Mouse (Mus musculus) liver, embryonic 11.5 days (tissue): Measurements from ENCODE around the gene Unc93b1. TPM values are rescaled to one million over a fixed set of nuclear protein-coding genes. Genes with fewer than 3 reads are reported as not detected.

Experiments used
- ATAC-seq: fragments of 200-750 bp; cut with Nextera tagmentation; replicated peaks from 2 replicates; pipeline ENCODE4 v1.8.0; 2017; ENCODE audit warnings: moderate number of reproducible peaks, mild to moderate bottlenecking, moderate TSS enrichment, moderate library complexity; ENCODE audit not compliant: low FRiP score
- DNase-seq: peaks from one replicate; pipeline ENCODE4 v3.0.0-alpha.2; 2017; ENCODE audit warnings: low spot score
- H3K27ac ChIP-seq: fragments of 300-500 bp; sonication (generic); 2 replicates; pipeline ENCODE4 v1.5.1; 2014; ENCODE audit warnings: mild to moderate bottlenecking, low read depth, low read length, control low read depth
- H3K27me3 ChIP-seq: fragments of 300-500 bp; sonication (generic); replicated peaks from 2 replicates; pipeline ENCODE4 v1.6.1; 2014; ENCODE audit warnings: low read length, mixed read lengths; ENCODE audit not compliant: control insufficient read depth, insufficient read depth
- H3K36me3 ChIP-seq: fragments of 300-500 bp; sonication (generic); 2 replicates; pipeline ENCODE4 v1.6.1; 2014; ENCODE audit warnings: mild to moderate bottlenecking, low read length, moderate library complexity, mixed read lengths; ENCODE audit not compliant: control insufficient read depth, insufficient read depth
- H3K4me1 ChIP-seq: fragments of 300-500 bp; sonication (generic); replicated peaks from 2 replicates; pipeline ENCODE4 v1.6.1; 2014; ENCODE audit warnings: low read length, mixed read lengths; ENCODE audit not compliant: control insufficient read depth, insufficient read depth
- H3K4me2 ChIP-seq: fragments of 300-500 bp; sonication (generic); 2 replicates; pipeline ENCODE4 v1.6.1; 2014; ENCODE audit warnings: mild to moderate bottlenecking, control low read depth, moderate library complexity
- H3K4me3 ChIP-seq: fragments of 300-500 bp; sonication (generic); 2 replicates; pipeline ENCODE4 v1.5.1; 2014; ENCODE audit warnings: low read depth, low read length, control low read depth
- H3K9ac ChIP-seq: fragments of 300-500 bp; sonication (generic); 2 replicates; pipeline ENCODE4 v1.6.1; 2014; ENCODE audit warnings: low read depth, low read length, control low read depth
- H3K9me3 ChIP-seq: fragments of 300-500 bp; sonication (generic); 2 replicates; pipeline ENCODE4 v1.6.1; 2016; ENCODE audit warnings: low read length, inconsistent platforms, mixed read lengths; ENCODE audit not compliant: control insufficient read depth
- WGBS: fragments of 180-500 bp; shearing (Covaris S2); extraction: QIAGEN DNeasy Blood & Tissue Kit; methylation state at CpG from one replicate; pipeline ENCODE4 v1.1.7; 2014; 5-methylcytosine and 5-hydroxymethylcytosine counted together
- polyA plus RNA-seq: library from polyadenylated mRNA; unstranded; fragments of >200 nt; fragmentation: Nextera tagmentation; extraction: Ambion mirVana; gene quantifications from 2 replicates; pipeline ENCODE4 v1.2.1, GENCODE M21; 2014

The Unc93b1 gene
- polyA plus RNA-seq, 1 experiment from 2014 or later = 14.2 TPM

DNA sequence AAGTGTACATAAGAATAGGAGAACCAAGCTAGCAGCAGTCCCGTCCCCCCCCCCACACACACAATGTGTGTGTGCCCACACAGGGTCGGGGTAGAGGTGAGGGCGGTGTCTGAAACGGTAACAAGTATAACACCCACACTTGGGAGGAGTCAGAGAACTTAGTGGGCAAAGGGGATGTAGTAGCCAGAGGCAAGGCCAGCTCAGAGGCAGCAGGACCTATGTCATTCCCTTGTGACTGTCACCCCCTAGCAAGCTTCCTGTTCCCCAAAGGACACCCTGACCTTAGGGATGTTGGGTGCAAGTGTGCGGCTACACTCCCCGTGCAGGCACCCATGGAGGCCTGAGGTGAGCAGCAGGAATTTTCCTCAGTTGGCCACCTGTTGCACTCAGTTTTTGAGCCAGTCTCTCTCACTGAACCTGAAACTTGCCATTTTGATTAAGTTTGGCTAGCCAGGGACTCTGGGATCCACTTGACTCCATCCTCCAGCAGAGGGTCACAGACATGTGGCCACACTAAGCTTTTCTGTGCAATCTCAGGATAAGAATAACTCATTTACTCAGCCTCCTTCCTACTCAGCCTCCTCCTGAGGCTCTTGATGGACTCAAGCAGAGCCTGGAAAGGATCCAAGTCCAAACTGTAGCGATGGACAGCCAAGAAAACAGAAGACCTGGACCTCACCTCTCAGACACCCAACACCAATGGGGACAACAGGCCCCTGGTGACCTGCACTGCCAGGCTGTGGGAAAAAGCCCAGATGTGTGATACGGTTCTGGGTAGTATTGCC is 26.9 kb upstream of the Unc93b1 start:
- Histone ChIP-seq H3K9ac (0 out of 2 replicates have a peak overlapping the region, but pooled peaks have one; percentile 75), H3K9me3 (no peaks in the 10 kb centered on the region), H3K4me3 (no peak overlapping the region), H3K27me3 (no peaks in the 10 kb centered on the region), H3K27ac (no peak overlapping the region; the same call in 1 of the 2 replicates), H3K4me2 (peak overlapping the region; percentile 99), H3K36me3 (peaks cover 29% of the 10 kb centered on the region), H3K4me1 (peaks cover 41% of the 10 kb centered on the region)
- DNase-seq = no peak
- 72% methylated on average over 8 of the region's 8 CpGs for WGBS
- no peak for ATAC-seq

DNA sequence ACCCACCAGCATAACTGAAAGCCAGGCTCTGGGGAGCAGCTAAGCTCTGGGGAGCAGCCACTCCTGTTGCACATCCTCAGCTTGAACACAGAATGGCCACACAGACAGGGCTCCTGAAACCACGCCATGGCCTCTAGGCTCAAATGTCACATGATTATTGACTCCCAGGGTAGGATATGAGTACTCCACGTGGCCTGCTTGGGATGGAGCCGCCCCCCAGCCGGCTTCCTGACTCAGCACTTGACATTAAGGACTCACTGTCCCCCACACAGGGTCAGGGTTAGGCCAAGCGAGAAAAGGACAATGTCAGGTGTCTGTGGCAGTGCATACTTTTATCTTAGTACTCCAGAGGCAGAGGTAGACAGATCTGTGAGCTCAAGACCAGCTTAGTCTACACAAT is 24.8 kb upstream of the Unc93b1 start:
- WGBS = 79% methylated on average over 5 of the region's 5 CpGs
- Histone ChIP-seq H3K4me3 (no peak overlapping the region), H3K4me1 (peaks cover 37% of the 10 kb centered on the region), H3K9me3 (no peaks in the 10 kb centered on the region), H3K4me2 (no peak overlapping the region), H3K27ac (no peak overlapping the region), H3K27me3 (no peaks in the 10 kb centered on the region), H3K36me3 (peaks cover 16% of the 10 kb centered on the region), H3K9ac (no peak overlapping the region)
- ATAC-seq (no peak), DNase-seq (no peak)

DNA sequence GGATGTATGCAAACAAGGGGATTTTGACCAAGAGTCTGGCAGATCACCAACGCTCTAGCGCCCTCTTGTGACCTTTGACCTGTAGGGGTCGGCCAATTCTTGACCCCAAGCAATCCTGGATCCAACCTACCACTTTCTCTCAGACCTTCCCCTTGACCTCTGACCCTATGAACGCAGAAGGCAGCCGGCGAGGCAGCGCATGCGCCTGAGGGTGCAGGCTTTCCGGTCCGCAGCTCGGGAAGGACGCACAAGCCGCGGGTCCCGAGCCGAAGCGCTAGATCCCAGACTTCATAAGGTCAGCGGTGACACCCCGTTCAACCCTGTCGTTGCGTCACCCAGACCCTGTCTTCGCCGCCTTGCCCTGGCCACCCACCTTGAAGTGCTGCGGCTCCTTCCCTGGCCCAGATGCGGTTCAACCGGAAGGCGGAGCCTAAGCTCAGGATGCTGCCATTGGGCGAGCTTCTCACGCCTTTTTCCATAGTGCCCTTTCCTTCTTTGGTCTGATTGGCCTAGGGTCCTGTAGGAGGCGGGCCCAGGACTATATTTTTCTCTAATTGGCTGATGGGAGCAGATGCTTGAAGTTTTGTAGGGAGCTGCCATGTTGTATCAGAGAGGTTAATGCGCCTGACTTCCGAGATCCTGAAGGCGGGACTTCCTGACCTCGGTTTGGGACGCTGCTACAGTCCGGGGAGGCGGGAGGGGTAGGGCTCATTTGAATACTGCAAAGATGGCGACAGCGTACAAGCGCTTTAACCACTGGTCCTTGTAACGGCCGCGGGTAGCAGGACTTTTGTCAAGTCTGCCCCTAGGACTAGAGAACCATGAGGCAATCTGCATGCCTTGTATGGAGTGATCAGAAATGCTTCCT is 22.4 kb upstream of the Unc93b1 start, which contains the start of gene Ndufs8:
Gene Ndufs8 (minus strand): TSS at position 438 of the 868 bp plus-strand sequence.
- WGBS = 1% methylated on average over 43 of the region's 43 CpGs
- Histone ChIP-seq H3K36me3 (peaks cover 16% of the 10 kb centered on the region), H3K27ac (peak within 1 kb of the TSS; percentile 50; the same call in 1 of the 2 replicates), H3K4me1 (peaks cover 17% of the 10 kb centered on the region), H3K4me3 (peak within 1 kb of the TSS; percentile 69), H3K27me3 (no peaks in the 10 kb centered on the region), H3K9ac (peak within 1 kb of the TSS; percentile 73), H3K9me3 (no peaks in the 10 kb centered on the region), H3K4me2 (peak within 1 kb of the TSS; percentile 75)
- DNase-seq = peak; percentile 88
- ATAC-seq = peak; percentile 97

DNA sequence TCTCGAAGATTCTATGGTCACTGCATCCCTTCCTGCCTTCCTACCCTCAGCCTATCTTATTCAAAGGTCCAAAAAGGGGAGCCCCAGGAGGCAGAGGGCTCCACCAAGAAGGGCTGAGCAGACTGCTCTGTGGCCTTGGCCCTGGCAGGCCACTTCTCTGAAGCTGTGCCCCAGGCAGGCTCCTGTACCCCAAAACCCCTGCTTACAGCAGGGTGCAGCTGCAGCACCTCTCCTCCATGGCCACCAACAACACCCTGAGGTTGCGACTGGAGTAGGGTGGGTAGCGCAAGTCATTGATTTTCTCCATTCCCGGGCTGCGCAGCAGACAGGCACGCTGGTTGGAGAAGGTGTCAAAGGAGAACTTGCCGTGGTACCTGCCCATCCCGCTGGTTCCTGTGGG is 21.3 kb upstream of the Unc93b1 start:
- WGBS = 78% methylated on average over 8 of the region's 8 CpGs
- H3K9ac ChIP-seq = peak overlapping the region; percentile 73
- H3K27ac ChIP-seq = peak overlapping the region; percentile 47; the same call in 1 of the 2 replicates

GRCm38 (mm10) chr19:3914535-3914934 is 20.5 kb upstream of the Unc93b1 start:
- Histone ChIP-seq H3K4me3 (no peak overlapping the region), H3K9me3 (no peaks in the 10 kb centered on the region), H3K36me3 (peaks cover 10% of the 10 kb centered on the region), H3K4me2 (peak overlapping the region; percentile 75), H3K27ac (no peak overlapping the region; the same call in 1 of the 2 replicates), H3K27me3 (no peaks in the 10 kb centered on the region), H3K9ac (no peak overlapping the region), H3K4me1 (peaks cover 15% of the 10 kb centered on the region)
- 68% methylated on average over 5 of the region's 5 CpGs for WGBS
- DNase-seq = no peak
- ATAC-seq = no peak

More for the DNA sequence above, 21.3 kb upstream of the Unc93b1 start:
- ATAC-seq = no peak
- H3K9me3 ChIP-seq = no peaks in the 10 kb centered on the region
- no peaks in the 10 kb centered on the region for H3K27me3 ChIP-seq
- H3K4me3 ChIP-seq = peak overlapping the region; percentile 69
- H3K36me3 ChIP-seq = peaks cover 12% of the 10 kb centered on the region
- peak overlapping the region; percentile 75 for H3K4me2 ChIP-seq
- H3K4me1 ChIP-seq = peaks cover 15% of the 10 kb centered on the region
- no peak for DNase-seq

GRCm38 (mm10) chr19:3916727-3917126 is 18.3 kb upstream of the Unc93b1 start:
- DNase-seq (no peak), ATAC-seq (no peak)
- no peak overlapping the region for H3K27ac ChIP-seq
- no peak overlapping the region for H3K4me2 ChIP-seq
- no peaks in the 10 kb centered on the region for H3K27me3 ChIP-seq
- no peak overlapping the region for H3K9ac ChIP-seq
- H3K4me3 ChIP-seq = no peak overlapping the region
- peaks cover 11% of the 10 kb centered on the region for H3K4me1 ChIP-seq
- no peaks in the 10 kb centered on the region for H3K36me3 ChIP-seq
- WGBS = 83% methylated on average over 11 of the region's 11 CpGs
- no peaks in the 10 kb centered on the region for H3K9me3 ChIP-seq

DNA sequence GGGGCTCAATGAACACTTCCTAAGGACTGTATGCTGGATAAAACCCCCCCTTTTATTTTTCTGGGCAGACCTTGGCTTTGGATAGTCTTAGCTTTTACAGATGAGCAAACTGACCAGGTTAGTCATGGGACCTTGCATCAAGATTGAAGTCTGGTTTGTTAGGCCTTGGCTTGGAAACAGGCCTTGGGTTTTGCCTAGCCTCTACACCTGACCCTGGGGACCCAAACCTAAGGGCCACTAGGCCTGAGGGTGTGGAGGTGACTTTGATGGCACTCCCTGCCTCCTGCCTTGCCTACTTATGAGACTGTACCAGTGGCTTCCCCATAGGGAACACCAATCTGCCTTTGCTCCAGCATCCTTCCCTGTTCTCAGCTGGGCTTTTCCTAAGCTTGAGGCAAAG is 15.1 kb upstream of the Unc93b1 start:
- Histone ChIP-seq H3K36me3 (no peaks in the 10 kb centered on the region), H3K9ac (no peak overlapping the region), H3K27me3 (no peaks in the 10 kb centered on the region), H3K9me3 (no peaks in the 10 kb centered on the region), H3K4me2 (no peak overlapping the region), H3K4me1 (peaks cover 15% of the 10 kb centered on the region), H3K27ac (no peak overlapping the region), H3K4me3 (no peak overlapping the region)
- no peak for DNase-seq
- no peak for ATAC-seq

DNA sequence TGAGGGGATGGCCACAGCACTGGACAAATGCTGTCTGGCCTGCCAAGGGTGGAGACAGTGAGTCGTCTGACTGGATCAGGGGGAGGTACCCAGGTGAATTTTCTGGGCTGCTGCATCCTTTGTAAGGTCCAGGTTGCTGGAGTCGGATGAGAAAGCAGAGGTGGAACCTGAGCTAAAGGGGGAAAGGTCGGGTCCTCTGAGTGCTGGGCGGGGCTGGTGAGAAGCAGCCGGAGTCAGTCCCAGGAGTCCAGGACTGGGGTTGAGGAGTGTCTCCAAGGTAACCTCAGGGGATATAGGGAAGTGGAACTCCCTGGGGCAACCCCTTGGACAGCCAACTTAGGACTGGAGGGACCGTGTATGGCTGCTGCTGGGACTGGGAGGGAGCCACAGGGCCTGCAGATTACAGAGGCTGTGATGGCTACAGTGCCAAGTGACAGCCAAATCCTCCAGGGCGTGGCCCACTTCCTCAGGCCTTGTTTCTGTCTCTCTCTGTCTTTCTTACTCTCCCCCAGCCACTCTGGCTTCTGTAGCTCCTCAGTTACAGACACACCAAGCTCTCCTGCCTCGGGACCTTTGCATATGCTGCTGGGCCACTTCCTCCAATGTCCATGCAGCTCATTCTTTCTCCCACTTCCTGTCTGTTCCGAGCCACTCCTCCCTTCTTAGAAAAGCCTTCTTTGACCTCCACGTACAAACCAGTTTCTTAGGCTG is 12.2 kb upstream of the Unc93b1 start:
- DNase-seq (no peak), ATAC-seq (no peak)
- Histone ChIP-seq H3K4me1 (peaks cover 15% of the 10 kb centered on the region), H3K36me3 (no peaks in the 10 kb centered on the region), H3K4me2 (no peak overlapping the region), H3K9ac (no peak overlapping the region), H3K9me3 (no peaks in the 10 kb centered on the region), H3K27ac (no peak overlapping the region), H3K27me3 (no peaks in the 10 kb centered on the region), H3K4me3 (no peak overlapping the region)
- WGBS = 55% methylated on average over 10 of the region's 10 CpGs
